Mouse (Mus musculus): ENCODE measurements at regions not wholly inside any gene's neighbourhood (a gene's known extent, or its start where the extent isn't known, plus 50 kb on each side); places are given as distances from the start of the nearest gene placed in this dataset.

DNA sequence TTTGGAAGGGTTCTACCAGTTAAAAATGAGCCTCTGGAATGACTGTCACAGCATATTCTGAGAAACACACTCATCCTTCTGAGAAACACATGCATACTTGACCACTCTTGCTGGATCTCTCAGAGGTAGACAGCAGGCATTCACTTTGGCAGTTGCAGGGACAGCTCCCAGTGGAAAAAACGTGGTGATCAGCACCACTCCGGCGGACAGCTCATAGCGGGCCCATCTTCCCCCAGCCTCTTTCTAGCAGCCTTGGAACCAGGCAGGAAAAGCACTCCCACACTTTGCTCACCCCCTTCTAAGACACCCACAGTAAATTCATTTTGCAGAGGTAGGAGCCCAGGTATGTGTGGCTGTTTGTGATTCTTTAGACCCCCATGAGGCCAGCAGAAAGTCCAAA is 442.7 kb downstream of the Prss52 start:
- no peak for TF ChIP-seq CTCF (IDR thresholded peaks at IDR 0.05; ENCODE audit: low read depth, low read length)
- TF ChIP-seq POLR2A (IDR thresholded peaks at IDR 0.05; ENCODE audit: borderline replicate concordance, low read depth, low read length), result no peak

Data from bone marrow macrophage, adult 2 months (primary cell).